10 mouse cellular contexts compared by ENCODE assay signal in genomic region chr11:61476786-61477382, GRCm38 (mm10). TPM values are rescaled to one million over a fixed set of nuclear protein-coding genes. Genes with fewer than 3 reads are reported as not detected.
A peak's percentile ranks its signal among the peaks of the same experiment; 100 is the strongest.
DNase-seq lines count a peak whose midpoint lies in the region; ATAC-seq lines count a peak whose summit lies in the region.
"Had no signal": no experiment of that assay in that cellular context is flagged by ENCODE, and none has a peak within 500 bp of the region (broad histone marks: within the 10 kb centered on the region; RNA-seq: fewer than 3 reads in every experiment).

No protein-coding gene starts in this region.

- no peaks in the 10 kb centered on the region for H3K9me3 ChIP-seq in embryonic facial prominence, embryonic 11.5 days (replicated peaks; ENCODE audit: control insufficient read depth, low read length)
- H3K9me3 ChIP-seq in midbrain, embryonic 14.5 days (ENCODE audit: control insufficient read depth, low read length), result no peaks in the 10 kb centered on the region

- intact Hi-C loops in left cerebral cortex, postnatal 10 days (cut with DNase I), result no loop called here

- no peak overlapping the region for H3K4me2 ChIP-seq in embryonic facial prominence, embryonic 11.5 days (ENCODE audit: low read depth, low read length)
- peak overlapping the region; percentile 31 for H3K4me2 ChIP-seq in midbrain, embryonic 14.5 days (ENCODE audit: low read length)

- ATAC-seq in embryonic facial prominence, embryonic 11.5 days (replicated peaks; ENCODE audit: insufficient number of reproducible peaks, low FRiP score, low TSS enrichment, low read depth), result no peak
- ATAC-seq in midbrain, embryonic 14.5 days (ENCODE audit: low FRiP score, low TSS enrichment), result no peak

- H3K9ac ChIP-seq in embryonic facial prominence, embryonic 11.5 days (replicated peaks; ENCODE audit: low read length), result no peak overlapping the region; the same call in 1 of the 2 replicates
- H3K9ac ChIP-seq in midbrain, embryonic 14.5 days (replicated peaks; ENCODE audit: low read length), result no peak overlapping the region

- no peaks in the 10 kb centered on the region for H3K36me3 ChIP-seq in embryonic facial prominence, embryonic 11.5 days (replicated peaks; ENCODE audit: control insufficient read depth, insufficient read depth, low read depth, low read length)
- no peaks in the 10 kb centered on the region for H3K36me3 ChIP-seq in midbrain, embryonic 14.5 days (ENCODE audit: control insufficient read depth, insufficient read depth, low read length)

- no peak overlapping the region; the same call in 1 of the 2 replicates for H3K27ac ChIP-seq in embryonic facial prominence, embryonic 11.5 days (replicated peaks; ENCODE audit: low read depth, low read length)
- H3K27ac ChIP-seq in midbrain, embryonic 14.5 days (replicated peaks; ENCODE audit: low read depth, low read length), result no peak overlapping the region

- DNase-seq in lung, adult 18-20 months, result peak; percentile 56 to 62
- no peak for DNase-seq in lung, postnatal 10 days
- DNase-seq in embryonic facial prominence, embryonic 11.5 days (ENCODE audit: low spot score), result peak; percentile 42
- DNase-seq in kidney, adult 11 months, result peak; percentile 51
- DNase-seq in midbrain, embryonic 14.5 days, result peak; percentile 57
- no peak for DNase-seq in layer of hippocampus, adult 9-11 months
- DNase-seq in spleen, adult 12 weeks (ENCODE audit: low spot score), result no peak
- no peak for DNase-seq in left cerebral cortex, postnatal 10 days (ENCODE audit: extremely low spot score in 1 of 2, low spot score in 2 of 2)

- WGBS in embryonic facial prominence, embryonic 11.5 days, result 44% methylated on average over 12 of the region's 12 CpGs
- WGBS in midbrain, embryonic 14.5 days, result 49% methylated on average over 12 of the region's 12 CpGs

- H3K27me3 ChIP-seq in embryonic facial prominence, embryonic 11.5 days (ENCODE audit: control insufficient read depth, insufficient read depth, low read length), result no peaks in the 10 kb centered on the region
- no peaks in the 10 kb centered on the region for H3K27me3 ChIP-seq in midbrain, embryonic 14.5 days (ENCODE audit: control insufficient read depth, insufficient read depth, low read length)

- no peaks in the 10 kb centered on the region for H3K4me1 ChIP-seq in embryonic facial prominence, embryonic 11.5 days (ENCODE audit: control insufficient read depth, insufficient read depth, low read length)
- no peaks in the 10 kb centered on the region for H3K4me1 ChIP-seq in midbrain, embryonic 14.5 days (ENCODE audit: control insufficient read depth, insufficient read depth, low read length)

- H3K4me3 ChIP-seq in embryonic facial prominence, embryonic 11.5 days (ENCODE audit: low read depth, low read length), result no peak overlapping the region
- no peak overlapping the region for H3K4me3 ChIP-seq in midbrain, embryonic 14.5 days (replicated peaks; ENCODE audit: low read depth, low read length)

RNA-seq across cellular contexts. Expression of gene Mfap4, which starts 8.3 kb away (rescaled TPM):
- polyA plus RNA-seq in embryonic facial prominence, embryonic 11.5 days (2014; fragmentation: Nextera tagmentation; extraction: Ambion mirVana), result 234 and 251 TPM in 2 replicates
- 18.8 and 29.8 TPM in 2 replicates for polyA plus RNA-seq in midbrain, embryonic 14.5 days (2014; fragmentation: Nextera tagmentation; extraction: Ambion mirVana)
- total RNA-seq in left cerebral cortex, postnatal 10 days (2021), result 1 to 10 TPM; 7.6 TPM
- total RNA-seq: hematopoietic stem cell, adult 5-6 weeks; MEL had no signal

RNA-seq across cellular contexts. Expression of gene Mapk7, which starts 17.3 kb away (rescaled TPM):
- polyA plus RNA-seq in embryonic facial prominence, embryonic 11.5 days (2014; fragmentation: Nextera tagmentation; extraction: Ambion mirVana), result 52.3 and 57.7 TPM in 2 replicates
- polyA plus RNA-seq in midbrain, embryonic 14.5 days (2014; fragmentation: Nextera tagmentation; extraction: Ambion mirVana), result 52.9 and 58.5 TPM in 2 replicates
- total RNA-seq in left cerebral cortex, postnatal 10 days (2021), result 10 to 100 TPM; 41.2 to 41.8 TPM

RNA-seq across cellular contexts. Expression of gene Rnf112, which starts 23.0 kb away (rescaled TPM):
- 0.25 and 0.42 TPM in 2 replicates for polyA plus RNA-seq in embryonic facial prominence, embryonic 11.5 days (2014; fragmentation: Nextera tagmentation; extraction: Ambion mirVana)
- polyA plus RNA-seq in midbrain, embryonic 14.5 days (2014; fragmentation: Nextera tagmentation; extraction: Ambion mirVana), result 8.5 and 21.2 TPM in 2 replicates
- 100 to 1,000 TPM; 191 to 198 TPM for total RNA-seq in left cerebral cortex, postnatal 10 days (2021)
- total RNA-seq: hematopoietic stem cell, adult 5-6 weeks; MEL had no signal

RNA-seq across cellular contexts. Expression of gene B9d1, which starts 28.1 kb away (rescaled TPM):
- 32.1 and 37.0 TPM in 2 replicates for polyA plus RNA-seq in embryonic facial prominence, embryonic 11.5 days (2014; fragmentation: Nextera tagmentation; extraction: Ambion mirVana)
- 32.0 and 40.7 TPM in 2 replicates for polyA plus RNA-seq in midbrain, embryonic 14.5 days (2014; fragmentation: Nextera tagmentation; extraction: Ambion mirVana)
- 10 to 100 TPM; 35.8 to 36.8 TPM for total RNA-seq in left cerebral cortex, postnatal 10 days (2021)

Comparison
In these comparisons a context has a peak if more than half of its experiments do, and no peak if none do; other contexts are left out.
1. DNase-seq: peak in lung, adult 18-20 months (2 of 2), embryonic facial prominence, embryonic 11.5 days (single experiment), kidney, adult 11 months (single experiment) and midbrain, embryonic 14.5 days (single experiment); none in lung, postnatal 10 days (single experiment), layer of hippocampus, adult 9-11 months (single experiment), spleen, adult 12 weeks (single experiment) and left cerebral cortex, postnatal 10 days (0 of 2).